Mouse (Mus musculus): ENCODE measurements around the gene Psmc3ip. TPM values are rescaled to one million over a fixed set of nuclear protein-coding genes. Genes with fewer than 3 reads are reported as not detected.

The Psmc3ip gene
- polyA plus RNA-seq (2012; rRNA removed), result 17.9 and 19.9 TPM in 2 replicates

DNA sequence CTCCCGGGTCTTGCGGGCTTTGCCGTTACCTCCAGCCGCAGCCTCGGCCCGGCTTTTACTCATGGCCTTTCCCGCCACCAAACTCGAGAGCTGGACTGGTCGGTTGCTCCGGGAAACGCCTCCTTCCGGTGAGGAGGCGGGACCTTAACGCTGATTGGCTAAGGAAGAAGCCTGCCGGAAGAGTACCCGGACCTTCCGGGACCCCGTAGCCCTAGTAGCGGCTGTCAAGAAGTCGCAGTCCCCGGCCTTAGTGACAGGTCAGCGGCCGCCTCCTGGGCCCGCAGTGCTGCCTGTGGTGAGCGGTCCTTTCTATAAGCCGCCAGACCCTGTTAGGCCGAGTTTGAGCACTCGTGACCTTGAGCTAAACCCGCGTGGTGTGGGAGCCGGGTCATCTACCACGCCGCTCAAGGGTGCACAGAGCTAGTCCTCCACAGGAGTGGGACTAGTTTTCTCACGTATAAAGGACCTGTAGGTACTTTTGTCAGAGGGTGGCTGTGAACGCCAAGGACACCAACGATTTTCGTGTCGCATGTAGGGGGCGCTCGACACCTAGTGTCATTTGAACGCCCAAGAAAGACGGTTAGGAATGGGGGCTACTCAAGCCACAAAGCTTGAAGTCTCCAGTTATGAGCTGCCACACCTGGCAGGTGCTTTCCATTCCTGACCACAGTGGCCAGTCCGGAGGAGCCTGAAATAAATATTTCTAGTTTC is at the start of gene Psmc3ip:
TSS of gene Psmc3ip (minus strand) at position 123 of the 711 bp plus-strand sequence.

DNA sequence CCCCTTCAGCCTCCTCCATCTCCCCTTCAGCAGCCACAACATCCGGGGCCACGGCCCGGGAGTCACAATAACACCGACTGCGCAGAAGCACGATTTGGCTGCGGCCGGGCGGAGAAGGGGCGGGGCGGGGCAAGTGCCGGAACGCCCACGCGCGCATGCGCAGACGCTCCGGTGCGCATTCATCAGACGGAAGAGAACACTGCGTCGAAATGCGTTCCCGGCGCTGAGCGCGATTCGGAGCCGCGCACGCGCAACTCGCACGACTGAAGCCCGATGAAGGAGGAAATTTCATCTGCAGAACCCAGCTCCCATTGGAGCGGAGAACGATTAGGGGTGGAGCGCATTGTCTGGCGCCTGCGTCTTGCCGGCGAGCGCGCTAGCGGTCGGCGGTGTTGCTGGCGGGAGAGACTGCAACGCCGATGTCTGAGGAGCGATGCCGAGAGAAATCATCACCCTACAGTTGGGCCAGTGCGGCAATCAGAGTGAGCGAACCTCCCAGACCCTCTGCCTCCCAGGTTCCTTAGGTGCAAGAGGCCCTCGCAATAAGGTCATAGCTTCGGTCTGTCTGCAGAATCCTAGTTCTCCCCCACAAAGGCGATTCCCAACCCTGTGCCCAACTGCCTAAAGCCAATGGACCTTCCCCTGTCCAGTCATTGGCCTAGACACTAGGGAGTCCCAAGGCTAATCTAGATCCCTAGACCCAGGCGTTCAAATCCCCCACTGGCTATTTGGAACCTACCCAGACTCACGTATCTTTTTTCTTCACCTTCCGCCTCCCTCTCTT is 24.7 kb upstream of the Psmc3ip start, which contains the start of the genes Retreg3 and Tubg1:
TSS of gene Retreg3 (minus strand) at position 133 of the 784 bp plus-strand sequence.
TSS of gene Tubg1 (plus strand) at position 178 of the 784 bp plus-strand sequence.

GRCm38 (mm10) chr11:101086756-101087681 is 8.2 kb downstream of the Psmc3ip start, which contains the start of gene Mlx:
Gene Mlx (plus strand): TSS chr11:101087277.

DNA sequence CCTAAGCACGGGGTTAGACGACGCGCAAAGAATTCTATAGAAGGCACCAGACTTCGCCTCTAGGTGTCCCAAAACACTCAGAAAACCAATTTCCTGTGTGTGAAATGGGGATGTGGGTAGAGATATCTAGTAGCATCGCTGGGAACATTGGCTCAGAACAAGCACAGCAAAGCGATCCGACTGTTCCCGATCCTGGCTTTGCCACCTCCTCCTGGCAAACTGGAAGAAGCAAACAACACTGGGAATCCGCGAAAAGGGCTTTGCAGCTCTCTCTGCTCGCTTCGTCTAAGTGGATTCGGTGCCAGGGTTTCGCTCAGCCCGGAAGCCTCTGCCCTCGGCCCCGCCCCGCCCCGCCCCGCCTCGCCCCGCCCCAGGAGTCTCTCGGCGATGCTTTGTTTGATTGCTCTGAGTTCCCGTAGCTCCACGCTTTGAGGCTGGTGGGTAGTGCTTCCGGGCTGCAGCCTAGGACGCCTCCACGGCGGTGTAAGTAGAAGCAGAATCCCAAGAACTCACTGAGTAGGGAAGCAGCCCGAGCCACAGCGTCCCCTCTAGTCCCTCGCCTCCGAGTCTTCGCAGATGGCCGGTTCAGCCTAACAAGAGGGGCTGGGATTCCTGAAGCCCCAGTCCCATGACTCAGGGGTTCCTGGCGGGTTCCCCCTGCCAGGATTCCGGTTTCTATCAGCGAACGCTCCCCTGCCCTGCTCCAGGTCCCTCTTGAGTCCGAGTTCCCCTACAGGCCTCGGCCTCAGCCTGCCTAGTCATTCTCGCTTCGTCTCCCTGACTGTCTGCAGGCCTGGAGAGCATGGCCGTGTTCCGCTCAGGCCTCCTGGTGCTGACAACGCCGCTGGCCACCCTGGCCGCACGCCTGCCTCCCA is 12.8 kb downstream of the Psmc3ip start, which contains the start of gene Coasy:
TSS of gene Coasy (plus strand) at position 358 of the 875 bp plus-strand sequence.

DNA sequence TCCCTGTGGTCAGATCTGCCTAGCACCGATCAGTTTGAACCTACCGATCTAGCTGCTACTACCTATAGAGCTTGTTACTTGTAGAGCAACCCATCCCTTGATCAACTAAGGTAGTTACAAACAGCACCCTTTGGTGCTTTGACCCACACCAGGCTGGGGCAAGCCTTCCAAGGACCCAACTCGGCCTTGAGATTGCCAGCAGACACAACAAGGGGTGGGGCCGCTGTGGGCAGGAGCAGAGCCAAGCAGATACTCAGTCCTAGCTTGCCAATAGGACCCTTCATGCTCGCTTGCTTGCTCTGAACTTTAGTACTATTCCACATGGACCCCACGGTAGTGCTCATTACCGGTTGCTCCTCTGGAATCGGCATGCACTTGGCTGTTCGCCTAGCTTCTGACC is 17.1 kb downstream of the Psmc3ip start, which contains the start of gene Hsd17b1:
TSS of gene Hsd17b1 (plus strand) at position 291 of the 400 bp plus-strand sequence.

GRCm38 (mm10) chr11:101069391-101070188 is 25.6 kb downstream of the Psmc3ip start, which contains the start of gene Naglu:
Gene Naglu (plus strand): TSS chr11:101070012.

Other genes with a start within 250 kb of the Psmc3ip start
- gene Stat5b, start 244.7 kb downstream of the Psmc3ip start, polyA plus RNA-seq (2012; rRNA removed), result 11.0 and 13.0 TPM in 2 replicates
- gene Stat5a, start 236.1 kb downstream of the Psmc3ip start, polyA plus RNA-seq (2012; rRNA removed), result 6.8 and 8.9 TPM in 2 replicates
- gene Stat3, start 155.9 kb downstream of the Psmc3ip start, polyA plus RNA-seq (2012; rRNA removed), result 17.2 and 19.3 TPM in 2 replicates
- gene Cavin1, start 124.5 kb downstream of the Psmc3ip start, polyA plus RNA-seq (2012; rRNA removed), result 7.0 and 7.8 TPM in 2 replicates
- 28.4 and 31.1 TPM in 2 replicates for gene Atp6v0a1, start 86.0 kb downstream of the Psmc3ip start, polyA plus RNA-seq (2012; rRNA removed)
- gene Naglu, start 25.4 kb downstream of the Psmc3ip start, polyA plus RNA-seq (2012; rRNA removed), result 2.9 and 3.4 TPM in 2 replicates
- 0.16 and 0.29 TPM in 2 replicates for gene Hsd17b1, start 17.0 kb downstream of the Psmc3ip start, polyA plus RNA-seq (2012; rRNA removed)
- gene Coasy, start 12.9 kb downstream of the Psmc3ip start, polyA plus RNA-seq (2012; rRNA removed), result 13.9 and 16.1 TPM in 2 replicates
- gene Mlx, start 8.2 kb downstream of the Psmc3ip start, polyA plus RNA-seq (2012; rRNA removed), result 16.2 and 18.2 TPM in 2 replicates
- 18.0 and 21.8 TPM in 2 replicates for gene Retreg3, start 24.5 kb upstream of the Psmc3ip start, polyA plus RNA-seq (2012; rRNA removed)
- gene Tubg1, start 24.5 kb upstream of the Psmc3ip start, polyA plus RNA-seq (2012; rRNA removed), result 8.7 and 13.8 TPM in 2 replicates
- gene Tubg2, start 60.5 kb upstream of the Psmc3ip start, polyA plus RNA-seq (2012; rRNA removed), result 0.08 and 0.11 TPM in 2 replicates
- gene Cntnap1, start 75.1 kb upstream of the Psmc3ip start, polyA plus RNA-seq (2012; rRNA removed), result 0.14 and 0.15 TPM in 2 replicates
- gene Plekhh3, start 75.9 kb upstream of the Psmc3ip start, polyA plus RNA-seq (2012; rRNA removed), result 0.95 and 0.97 TPM in 2 replicates
- not detected in 2 replicates for gene Ccr10, start 80.0 kb upstream of the Psmc3ip start, polyA plus RNA-seq (2012; rRNA removed)
- 8.9 and 9.4 TPM in 2 replicates for gene Ezh1, start 131.0 kb upstream of the Psmc3ip start, polyA plus RNA-seq (2012; rRNA removed)
- gene Ramp2, start 150.6 kb upstream of the Psmc3ip start, polyA plus RNA-seq (2012; rRNA removed), result 13.0 and 15.1 TPM in 2 replicates
- 34.6 and 40.2 TPM in 2 replicates for gene Vps25, start 158.3 kb upstream of the Psmc3ip start, polyA plus RNA-seq (2012; rRNA removed)
- gene Wnk4, start 165.1 kb upstream of the Psmc3ip start, polyA plus RNA-seq (2012; rRNA removed), result 5.2 and 5.4 TPM in 2 replicates
- 0.37 and 0.56 TPM in 2 replicates for gene Cntd1, start 183.6 kb upstream of the Psmc3ip start, polyA plus RNA-seq (2012; rRNA removed)
- 50.7 and 59.2 TPM in 2 replicates for gene Coa3, start 183.7 kb upstream of the Psmc3ip start, polyA plus RNA-seq (2012; rRNA removed)
- gene Becn1, start 206.8 kb upstream of the Psmc3ip start, polyA plus RNA-seq (2012; rRNA removed), result 67.0 and 70.3 TPM in 2 replicates
- gene Psme3, start 220.8 kb upstream of the Psmc3ip start, polyA plus RNA-seq (2012; rRNA removed), result 111 and 131 TPM in 2 replicates
- gene Aoc2, start 229.6 kb upstream of the Psmc3ip start, polyA plus RNA-seq (2012; rRNA removed), result 3.2 and 5.2 TPM in 2 replicates
- gene Aoc3, start 235.2 kb upstream of the Psmc3ip start, polyA plus RNA-seq (2012; rRNA removed), result 0.17 and 0.24 TPM in 2 replicates

All from liver, embryonic 14 days (tissue).